ENCODE assay signal across 15 mouse cellular contexts in the genomic region with DNA sequence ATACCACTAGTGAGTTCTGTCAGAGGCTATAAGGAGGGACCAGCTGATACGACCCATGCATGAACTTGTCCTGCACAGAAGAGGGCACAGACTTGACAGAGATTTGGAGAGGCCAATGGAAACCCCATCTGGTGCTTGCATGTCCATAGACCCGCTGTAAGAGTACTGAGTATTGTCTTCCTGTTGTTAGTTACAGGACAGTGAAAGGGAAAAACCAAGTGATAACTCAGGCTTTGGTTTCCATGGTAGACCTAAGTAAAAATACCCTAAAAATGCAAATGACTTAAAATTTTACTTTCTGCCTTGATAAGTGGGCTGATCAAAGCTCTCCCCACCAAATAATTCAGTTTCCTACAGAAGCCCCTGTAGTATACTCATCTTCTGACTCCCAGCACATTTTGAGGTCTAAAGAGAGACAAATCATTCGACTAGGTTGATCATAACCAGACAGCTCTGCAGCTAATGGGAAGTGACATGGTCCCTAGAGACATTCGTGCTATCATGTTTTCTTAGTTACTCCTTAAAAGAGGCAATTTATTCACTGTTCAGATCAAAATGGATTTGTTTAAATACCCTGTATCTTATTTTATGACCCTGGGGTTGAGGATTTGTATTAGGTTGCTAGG.
"Had no signal": no experiment of that assay in that cellular context is flagged by ENCODE, and none has a peak within 500 bp of the region (broad histone marks: within the 10 kb centered on the region; RNA-seq: fewer than 3 reads in every experiment).

No protein-coding gene starts in this region.

- H3K36me3 ChIP-seq: limb, embryonic 15.5 days; liver, embryonic 12.5 days; midbrain, embryonic 10.5 days; midbrain, embryonic 15.5 days; neural tube, embryonic 13.5 days had no signal

- H3K4me1 ChIP-seq: limb, embryonic 15.5 days; liver, embryonic 12.5 days had no signal

- H3K4me2 ChIP-seq: limb, embryonic 15.5 days; liver, embryonic 12.5 days; lung, embryonic 14.5 days; midbrain, embryonic 15.5 days; neural tube, embryonic 13.5 days had no signal

- H3K27me3 ChIP-seq: limb, embryonic 15.5 days; liver, embryonic 12.5 days; midbrain, embryonic 15.5 days; neural tube, embryonic 13.5 days had no signal

- ATAC-seq: liver, embryonic 12.5 days; midbrain, embryonic 15.5 days had no signal

- H3K9ac ChIP-seq: limb, embryonic 15.5 days; liver, embryonic 12.5 days; lung, embryonic 14.5 days; midbrain, embryonic 15.5 days; neural tube, embryonic 13.5 days had no signal

- H3K9me3 ChIP-seq: limb, embryonic 15.5 days; liver, embryonic 12.5 days; midbrain, embryonic 10.5 days; midbrain, embryonic 15.5 days; neural tube, embryonic 13.5 days had no signal

- H3K27ac ChIP-seq: kidney, postnatal 0 days; limb, embryonic 15.5 days; liver, embryonic 12.5 days; midbrain, embryonic 10.5 days; midbrain, embryonic 15.5 days; neural tube, embryonic 13.5 days had no signal

- DNase-seq: kidney, adult 8-10 months; kidney, postnatal 36 days; layer of hippocampus, adult 9-11 months; layer of hippocampus, postnatal 36 days; lung, embryonic 14.5 days; lung, postnatal 10 days; lung, postnatal 4 days; right cerebral cortex, adult 18-20 months; thymus, postnatal 4 days had no signal

- H3K4me3 ChIP-seq: limb, embryonic 15.5 days; liver, embryonic 12.5 days; midbrain, embryonic 10.5 days; midbrain, embryonic 15.5 days; neural tube, embryonic 13.5 days had no signal
